Mouse (Mus musculus) neural tube, embryonic 10.5 days (tissue): ENCODE data around the gene Olfr483.

Experiments
- DNase-seq: peaks from one replicate; pipeline ENCODE4 v3.0.0-alpha.2; 2017; ENCODE audit warnings: low spot score; ENCODE audit errors: extremely low spot score

Gene Olfr483

DNA sequence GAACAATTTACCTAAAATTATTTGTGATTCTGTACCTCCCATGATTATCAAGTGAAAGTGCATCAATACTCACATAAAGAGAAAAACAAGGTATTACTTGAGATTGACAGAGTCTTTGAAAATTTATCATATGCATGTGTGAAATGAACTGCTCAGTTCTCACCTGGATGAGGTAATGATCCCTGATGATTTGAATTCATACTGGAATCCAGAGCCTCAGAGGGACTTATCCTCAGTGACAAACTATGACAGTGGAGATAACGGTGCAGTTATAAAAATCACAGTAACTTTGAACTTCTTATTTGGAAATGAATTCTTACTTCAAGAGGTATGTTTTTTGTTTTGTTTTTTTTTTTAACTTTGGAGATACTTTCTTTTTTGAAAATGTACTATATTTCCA is at the start of gene Olfr483:
TSS of gene Olfr483 (plus strand) at position 301 of the 400 bp plus-strand sequence.
- no peak for DNase-seq

DNA sequence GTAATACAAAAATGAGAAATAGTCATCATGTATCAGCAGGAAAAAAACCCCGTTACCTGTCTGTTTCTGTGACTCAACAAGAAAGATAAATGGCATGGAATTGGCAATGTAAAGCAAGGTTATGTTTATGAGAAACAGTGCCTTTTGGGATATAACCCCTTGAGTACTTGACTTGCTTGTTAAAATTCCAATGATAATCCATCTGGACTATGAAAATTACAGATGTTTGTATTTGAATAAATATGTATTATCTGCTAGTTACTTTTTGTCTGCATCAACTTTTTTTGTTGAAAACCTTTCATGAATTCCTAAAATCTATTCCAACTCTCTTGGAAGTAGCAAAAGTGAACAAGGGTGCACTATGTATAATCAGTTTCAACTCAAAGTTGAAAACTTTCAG is 33.4 kb upstream of the Olfr483 start, which contains the start of gene Olfr480:
TSS of gene Olfr480 (minus strand) at position 101 of the 400 bp plus-strand sequence.
- DNase-seq, result no peak

DNA sequence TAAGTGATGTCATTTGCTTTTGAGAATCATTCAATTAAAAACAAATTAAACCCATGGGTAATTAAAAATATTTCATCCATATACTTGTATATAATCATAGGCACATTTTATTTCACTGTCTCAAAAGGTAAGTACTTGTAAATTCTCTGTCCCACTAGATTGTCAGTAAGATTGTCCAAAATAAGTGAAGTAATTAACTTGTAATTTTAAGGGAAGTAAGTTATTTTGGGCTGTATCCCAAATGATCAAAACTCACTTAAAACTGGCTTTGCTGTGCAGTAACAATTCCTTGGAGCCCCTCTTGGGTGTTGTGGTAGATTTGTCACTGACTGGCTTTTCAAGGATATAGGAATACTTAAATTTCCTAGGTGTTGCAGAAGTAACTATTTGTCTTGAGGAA is 21.1 kb upstream of the Olfr483 start, which contains the start of gene Olfr481:
TSS of gene Olfr481 (plus strand) at position 301 of the 400 bp plus-strand sequence.
- DNase-seq, result no peak

DNA sequence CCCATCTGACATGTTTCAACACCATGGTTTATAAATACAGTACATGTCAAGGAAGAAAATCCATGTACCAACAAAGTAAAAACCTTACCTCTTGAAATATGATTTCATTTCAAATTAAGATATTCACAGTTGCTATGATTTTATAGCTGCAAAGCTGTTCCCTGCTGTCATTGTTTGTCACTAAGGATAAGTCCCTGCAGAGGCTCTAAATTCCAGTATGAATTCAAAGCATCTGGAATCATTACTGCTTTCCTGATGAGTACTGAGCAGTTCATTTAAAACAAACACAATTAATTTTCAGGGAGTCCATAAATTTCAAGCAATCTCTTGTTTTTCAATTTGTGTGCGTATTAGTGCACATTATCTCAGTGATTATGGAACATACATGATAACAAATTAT is 3.2 kb upstream of the Olfr483 start, which contains the start of gene Olfr482:
TSS of gene Olfr482 (minus strand) at position 101 of the 400 bp plus-strand sequence.
- no peak for DNase-seq

DNA sequence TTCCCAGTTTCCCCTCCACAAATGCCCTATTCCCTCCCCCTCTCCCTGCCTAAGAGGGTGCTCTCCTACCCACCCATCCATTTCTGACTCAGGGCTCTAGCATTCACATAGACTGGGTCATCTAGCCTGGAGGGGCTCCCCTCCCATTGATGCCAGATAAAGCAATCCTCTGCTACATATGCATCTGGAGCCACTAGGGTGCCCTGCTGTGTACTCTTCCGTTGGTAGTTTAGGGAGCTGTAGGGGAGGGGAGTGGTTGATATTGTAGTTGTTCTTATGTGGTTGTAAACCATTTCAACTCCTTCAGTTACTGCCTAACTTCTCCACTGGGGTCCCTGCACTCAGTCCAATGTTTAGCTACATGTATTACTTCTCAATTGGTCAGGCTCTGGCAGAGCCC is 20.0 kb downstream of the Olfr483 start:
- DNase-seq, result no peak

DNA sequence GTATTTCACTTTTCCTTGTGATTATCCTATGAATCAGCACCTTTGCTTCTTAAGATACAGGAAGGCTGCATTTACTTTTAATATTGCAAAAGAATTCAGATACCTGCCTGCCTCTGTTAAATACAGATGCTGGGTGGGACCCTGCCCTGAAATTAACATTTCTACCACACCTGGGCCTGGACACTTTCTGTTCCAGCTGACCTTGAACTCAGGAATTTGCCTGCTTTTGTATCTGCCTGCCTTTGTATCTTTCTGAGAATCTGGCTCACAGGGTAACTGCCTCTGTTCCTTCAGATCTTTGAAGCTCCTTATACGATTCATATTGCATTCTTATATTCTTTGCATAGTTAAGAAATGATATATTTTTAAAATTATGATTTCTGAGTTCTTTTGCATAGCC is 20.8 kb downstream of the Olfr483 start:
- DNase-seq, result no peak

DNA sequence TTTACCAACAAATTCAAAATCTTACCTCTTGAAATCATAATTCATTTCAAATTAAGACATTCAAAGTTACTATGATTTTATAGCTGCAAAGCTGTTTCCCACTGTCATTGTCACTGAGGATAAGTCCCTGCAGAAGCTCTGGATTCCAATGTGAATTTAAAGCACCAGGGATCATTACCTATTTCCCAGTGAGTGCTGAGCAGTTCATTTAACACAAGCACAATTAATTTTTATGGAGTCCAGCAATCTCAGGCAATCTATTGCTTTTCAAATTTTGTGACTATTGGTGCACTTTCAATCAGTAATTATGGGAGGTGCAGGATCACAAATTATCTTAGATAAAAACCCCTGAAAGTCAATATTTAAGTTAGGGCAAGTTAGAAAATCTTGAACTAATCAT is 26.7 kb downstream of the Olfr483 start, which contains the start of gene Olfr484:
TSS of gene Olfr484 (minus strand) at position 101 of the 400 bp plus-strand sequence.
- no peak for DNase-seq
